Mouse (Mus musculus) embryo, embryonic 10.5 days (tissue): ENCODE results near the gene D430019H16Rik.

Experiments used
- DNase-seq: peaks from one replicate; pipeline ENCODE4 v3.0.0-alpha.2; 2015; ENCODE audit warnings: low spot score

The D430019H16Rik gene

DNA sequence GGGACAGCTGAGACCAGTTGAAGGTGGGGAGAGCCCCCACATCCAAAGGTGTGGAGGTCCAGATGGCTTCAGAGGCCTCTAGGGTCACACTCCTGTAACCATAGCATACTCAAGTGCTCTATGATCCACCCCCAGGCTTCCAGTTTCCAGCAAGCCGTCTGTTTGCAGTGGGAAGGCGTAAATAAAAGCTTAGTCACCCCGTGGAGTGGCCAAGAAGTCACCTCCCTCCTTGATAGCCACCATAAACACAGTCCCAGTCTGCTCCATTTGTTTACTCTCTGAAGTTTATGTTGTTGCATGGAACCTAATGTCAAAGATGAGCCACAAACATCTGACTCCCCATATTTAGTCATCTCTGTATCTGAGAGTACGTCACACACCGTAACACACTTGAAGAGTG is 83.5 kb downstream of the D430019H16Rik start:
- no peak for DNase-seq

DNA sequence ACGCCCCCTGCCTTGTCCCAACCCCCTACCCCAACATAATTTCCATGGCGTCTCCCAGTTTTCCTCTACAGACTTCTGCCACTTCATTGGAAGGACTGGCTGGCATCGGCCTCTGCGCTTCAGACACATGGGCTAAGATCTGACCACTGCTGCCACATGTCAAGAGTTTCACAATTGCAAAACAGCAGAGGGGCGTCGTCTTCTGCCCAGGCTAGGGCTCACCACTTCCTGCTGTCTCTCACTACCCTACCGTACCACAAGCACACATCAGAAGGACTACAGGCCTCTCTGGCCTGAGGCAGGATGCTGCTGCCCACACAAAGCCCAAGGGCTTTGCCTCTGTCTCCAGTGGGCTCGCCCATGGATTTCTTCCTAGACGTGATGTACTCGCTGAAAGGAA is 86.0 kb downstream of the D430019H16Rik start:
- DNase-seq: no peak

DNA sequence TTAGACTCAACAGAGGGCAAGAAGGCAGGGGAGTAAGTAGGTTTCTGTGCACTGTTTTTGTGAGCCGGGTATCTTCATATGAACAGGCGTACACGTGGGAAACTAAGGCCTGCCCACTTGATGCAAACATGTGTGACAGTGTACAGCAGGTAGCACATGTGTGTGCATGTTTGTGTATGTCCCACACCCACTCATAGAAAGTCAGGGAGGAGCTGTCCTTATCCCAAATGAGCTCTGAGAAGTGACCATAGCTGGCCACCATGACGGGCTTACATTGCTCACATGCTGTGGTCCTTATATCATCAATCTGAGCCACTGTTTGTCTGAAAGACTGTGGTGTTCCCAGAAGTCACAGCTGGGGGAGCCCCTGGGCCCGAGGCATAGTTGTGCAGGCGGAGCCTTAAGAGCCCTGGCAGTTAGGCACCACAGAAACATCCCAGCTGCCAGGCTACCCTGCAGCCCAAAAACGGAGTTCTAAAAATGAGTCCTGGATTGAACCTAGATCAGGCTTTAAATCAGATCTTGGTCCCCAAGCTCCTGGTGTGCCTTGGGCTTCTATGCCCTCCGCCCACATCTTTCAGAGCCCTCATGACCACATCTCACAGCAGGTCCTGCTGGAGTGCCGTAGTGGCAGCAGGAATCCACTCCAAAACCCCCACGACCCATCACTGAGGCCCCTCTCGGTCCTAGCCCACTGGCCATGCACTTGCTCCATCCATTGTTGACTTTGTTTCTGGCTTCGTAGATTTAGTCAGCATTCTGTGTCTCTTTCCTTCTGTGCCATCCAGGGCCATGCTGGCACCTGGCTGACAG is 88.1 kb downstream of the D430019H16Rik start:
- DNase-seq: no peak

DNA sequence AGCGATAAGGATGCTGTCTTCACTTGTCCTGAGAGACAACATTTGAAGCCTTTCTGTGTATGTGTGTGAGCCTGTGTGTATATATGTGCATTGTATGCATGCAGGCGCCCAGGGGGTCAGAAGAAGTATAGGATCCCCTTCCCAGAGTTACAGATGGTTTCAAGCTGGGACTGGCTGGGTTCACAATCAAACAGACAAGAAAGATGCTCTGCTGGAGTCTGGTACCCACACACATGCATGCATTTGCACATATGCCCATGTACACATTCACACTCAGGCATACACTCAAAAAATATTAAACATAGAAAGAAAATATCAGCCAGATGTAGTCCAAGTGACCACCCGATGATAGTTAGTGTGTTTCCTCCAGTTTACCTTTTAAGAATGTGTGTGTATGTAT is 88.9 kb downstream of the D430019H16Rik start:
- DNase-seq: no peak
